Mouse (Mus musculus): Measurements from ENCODE around the gene Pde12.

Pde12 gene

GRCm38 (mm10) chr14:26643006-26643624 lies 26.6 kb downstream of the Pde12 start:
- no peak for DNase-seq

- peak; percentile 55 to 57 for DNase-seq
Observed at GRCm38 (mm10) chr14:26639961-26640360, 29.7 kb downstream of the Pde12 start.

DNA sequence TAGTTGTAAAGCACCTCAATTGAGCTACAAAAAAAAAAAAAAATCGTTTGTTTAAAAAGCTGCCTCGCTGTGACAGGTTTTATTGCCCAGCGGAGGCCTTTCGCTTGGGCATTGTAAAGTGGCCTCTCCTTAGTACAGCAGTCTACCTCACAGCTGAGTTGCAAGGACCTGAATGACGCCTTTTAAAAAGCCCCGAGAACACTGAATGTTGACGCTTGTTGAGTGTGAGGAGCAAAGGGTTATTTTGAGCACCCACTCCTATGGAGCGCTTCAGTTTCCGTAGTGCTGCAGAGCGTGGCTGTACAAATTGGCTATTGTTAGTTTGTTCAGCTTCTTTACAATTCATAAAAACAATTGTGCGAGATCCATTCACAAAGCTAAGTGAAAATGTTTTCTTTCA lies 30.4 kb downstream of the Pde12 start:
- DNase-seq, result no peak

DNA sequence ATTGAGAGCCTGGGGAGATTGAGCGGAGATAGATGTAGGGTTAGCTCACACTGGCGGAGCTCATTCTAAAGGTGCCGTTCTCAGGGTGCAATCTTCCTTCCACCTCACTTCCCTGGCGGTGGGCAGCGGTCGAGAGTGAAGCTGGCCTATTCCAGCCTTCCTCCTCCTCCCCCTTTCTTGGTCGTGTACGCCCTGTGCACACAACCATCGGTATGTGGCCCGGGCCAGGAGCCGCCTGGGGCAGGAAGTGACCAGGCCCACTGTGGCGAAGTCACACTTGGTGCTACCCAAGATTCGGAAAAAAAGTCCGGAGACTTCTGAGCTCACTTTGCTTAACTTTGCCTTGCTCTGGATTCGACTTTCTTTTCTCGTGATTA lies 31.0 kb downstream of the Pde12 start:
- peak; percentile 52 to 53 for DNase-seq

- peak; percentile 98 to 99 for DNase-seq
Observed at GRCm38 (mm10) chr14:26637851-26638707, 31.6 kb downstream of the Pde12 start, which contains the start of gene Arf4. Gene Arf4, plus strand, starts transcription at chr14:26638074.

DNA sequence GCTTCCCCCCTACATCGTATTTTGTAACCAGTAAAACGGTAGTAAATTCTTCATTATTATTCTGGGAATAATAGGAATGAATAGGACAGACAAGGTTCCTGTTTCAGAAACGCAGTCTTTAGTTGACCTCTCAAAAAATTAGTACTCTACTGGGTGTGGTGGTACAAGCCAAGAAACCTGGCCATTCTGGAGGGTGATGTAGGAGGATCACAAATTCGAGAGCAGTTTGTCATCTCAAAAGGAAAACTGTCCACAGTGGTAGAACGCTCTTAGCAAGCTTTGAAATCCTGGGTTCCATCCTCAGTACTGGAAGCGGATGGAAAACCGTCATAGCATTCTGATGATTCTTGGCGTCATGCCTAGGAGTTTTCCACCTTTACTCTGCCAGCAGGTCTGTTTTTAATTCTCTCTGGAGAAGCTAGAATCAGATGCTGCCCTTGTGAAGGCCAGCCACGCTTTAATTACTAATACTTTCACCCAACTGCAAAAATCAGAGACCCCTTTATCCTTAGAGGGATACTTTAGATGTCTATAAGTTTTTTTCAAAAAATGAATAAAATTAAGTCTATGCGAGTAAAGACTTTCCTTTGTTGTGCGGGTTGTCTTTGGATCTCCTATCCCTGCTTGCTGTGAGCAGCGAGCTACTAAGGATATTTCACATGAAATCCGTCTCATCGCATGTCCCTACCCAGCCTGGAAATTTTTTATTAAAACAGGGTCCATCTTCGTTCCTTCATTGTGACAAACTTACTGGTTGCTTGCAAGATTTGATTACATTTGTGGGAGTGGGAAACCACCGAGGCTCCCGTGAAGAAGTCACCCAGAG lies 32.4 kb downstream of the Pde12 start:
- DNase-seq, result peak; percentile 62 to 70

GRCm38 (mm10) chr14:26626605-26627140 lies 43.0 kb downstream of the Pde12 start:
- DNase-seq, result no peak

DNA sequence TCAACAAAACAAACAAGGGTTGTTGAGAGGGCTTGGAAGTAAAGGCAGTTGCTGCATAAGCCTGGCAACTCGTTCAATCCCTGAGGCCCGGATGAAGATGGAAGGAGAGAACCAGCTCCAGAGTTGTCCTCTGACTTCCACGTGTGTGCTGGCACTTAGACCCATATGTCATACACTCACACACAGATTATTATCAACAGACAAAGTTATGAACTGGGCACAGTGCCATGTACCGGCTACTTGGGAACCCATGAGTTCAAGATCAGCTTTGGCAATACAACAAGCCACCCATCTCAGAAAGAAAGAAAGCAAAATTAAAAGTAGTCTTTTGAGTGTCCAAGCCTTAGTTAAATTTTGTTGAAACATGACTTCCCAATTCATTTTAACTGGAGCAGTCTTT lies 44.4 kb downstream of the Pde12 start:
- DNase-seq, result no peak

DNA sequence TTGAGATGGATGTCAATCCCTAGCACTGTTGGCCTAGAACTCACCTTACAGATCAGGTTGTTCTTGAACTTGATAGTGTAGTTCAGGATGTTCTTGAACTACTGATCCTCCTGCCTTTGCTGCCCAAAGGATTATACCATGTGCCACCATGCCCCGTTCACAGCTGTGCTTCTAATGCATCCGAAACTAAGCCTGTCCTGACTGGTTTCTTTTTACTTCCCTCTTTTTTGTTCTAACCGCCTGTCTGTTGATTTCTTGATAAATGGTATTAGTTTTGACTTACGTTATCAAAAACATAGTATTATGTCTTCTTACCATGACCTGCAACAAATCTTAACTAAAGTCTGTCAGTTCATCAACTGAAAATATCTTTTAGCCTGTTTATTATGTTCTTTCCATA lies 59.0 kb downstream of the Pde12 start:
- no peak for DNase-seq

Measured in cerebellum, postnatal 14 days (tissue).